Mouse (Mus musculus) central nervous system, embryonic 14 days (tissue): ENCODE results near the gene Krtap29-1. TPM values are rescaled to one million over a fixed set of nuclear protein-coding genes. Genes with fewer than 3 reads are reported as not detected.

Experiments used
- polyA plus RNA-seq: library from polyadenylated mRNA; depleted of rRNA; stranded (reverse); fragments of >200 nt; gene quantifications from 2 replicates; pipeline ENCODE4 v1.2.3, GENCODE M21; 2012; rRNA removed

Krtap29-1 gene
- polyA plus RNA-seq, result not detected in 2 replicates

GRCm38 (mm10) chr11:99978953-99979352 is at the start of gene Krtap29-1:
Krtap29-1 (minus strand) TSS chr11:99979053.

GRCm38 (mm10) chr11:100016112-100016511 is 37.3 kb upstream of the Krtap29-1 start, which contains the start of gene Krt33a:
Krt33a (minus strand) TSS chr11:100016212.

GRCm38 (mm10) chr11:99993620-99994383 is 14.9 kb upstream of the Krtap29-1 start, which contains the start of gene Krtap17-1:
Krtap17-1 (minus strand) TSS chr11:99993994.

DNA sequence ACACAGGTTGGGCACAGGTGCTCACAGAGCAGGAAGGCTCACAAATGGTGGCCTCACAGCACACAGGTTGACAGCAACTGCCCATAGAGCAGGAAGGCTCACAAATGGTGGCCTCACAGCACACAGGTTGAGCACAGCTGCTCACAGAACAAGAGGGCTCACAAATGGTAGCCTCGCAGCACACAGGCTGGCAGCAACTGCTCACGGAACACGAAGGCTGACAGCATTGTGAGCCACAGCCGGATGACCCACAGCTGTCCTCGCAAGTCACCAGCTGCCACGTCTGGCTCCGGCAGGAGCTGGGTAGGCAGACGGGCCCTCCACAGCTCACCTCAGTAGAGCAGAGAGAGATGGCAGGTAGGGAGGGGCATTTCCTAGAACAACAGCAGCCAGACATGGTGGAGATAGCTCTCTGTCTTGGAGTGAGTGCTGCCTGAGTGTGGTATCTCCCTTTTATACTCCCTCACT is 7.4 kb upstream of the Krtap29-1 start, which contains the start of gene Krtap16-1:
Gene Krtap16-1 (minus strand): TSS at position 418 of the 468 bp plus-strand sequence.

GRCm38 (mm10) chr11:99948175-99948574 is 30.7 kb downstream of the Krtap29-1 start, which contains the start of gene Krtap9-5:
Krtap9-5 (plus strand) TSS chr11:99948475.

DNA sequence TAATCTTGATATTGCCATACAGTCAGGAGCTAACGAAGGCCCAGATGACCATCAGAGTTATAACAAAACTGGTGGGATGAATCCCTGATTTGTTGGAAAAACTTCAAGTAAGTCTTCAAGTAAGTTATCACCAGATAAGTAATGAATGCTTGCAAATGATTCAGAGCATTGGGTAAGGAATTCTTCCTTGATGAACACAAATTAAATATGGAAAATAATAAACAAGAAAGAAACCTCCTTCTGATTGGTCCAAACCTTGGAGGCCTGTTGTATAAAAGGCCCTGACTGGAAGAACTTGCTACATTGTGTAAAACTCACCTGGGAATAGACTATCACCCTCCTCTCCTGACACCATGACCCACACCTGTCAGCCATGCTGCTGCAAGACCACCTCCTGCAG is 42.9 kb downstream of the Krtap29-1 start, which contains the start of gene Krtap31-2:
Gene Krtap31-2 (plus strand): TSS at position 301 of the 400 bp plus-strand sequence.

Other genes starting within 250 kb of the Krtap29-1 start
- gene Gm14180, start 244.8 kb downstream of the Krtap29-1 start, polyA plus RNA-seq, result not detected in 2 replicates
- gene Gm11595, start 206.1 kb downstream of the Krtap29-1 start, polyA plus RNA-seq, result not detected in 2 replicates
- gene Krtap4-8, start 198.3 kb downstream of the Krtap29-1 start, polyA plus RNA-seq, result not detected in 2 replicates
- gene Krtap4-9, start 193.9 kb downstream of the Krtap29-1 start, polyA plus RNA-seq, result not detected in 2 replicates
- gene Gm11596, start 185.6 kb downstream of the Krtap29-1 start, polyA plus RNA-seq, result not detected in 2 replicates
- gene Gm11569, start 180.1 kb downstream of the Krtap29-1 start, polyA plus RNA-seq, result not detected in 2 replicates
- gene Gm11554, start 174.6 kb downstream of the Krtap29-1 start, polyA plus RNA-seq, result not detected in 2 replicates
- not detected in 2 replicates for gene Krtap4-13, start 169.2 kb downstream of the Krtap29-1 start, polyA plus RNA-seq
- not detected in 2 replicates for gene Gm11564, start 163.4 kb downstream of the Krtap29-1 start, polyA plus RNA-seq
- not detected in 2 replicates for gene 2300003K06Rik, start 141.0 kb downstream of the Krtap29-1 start, polyA plus RNA-seq
- gene Krtap4-16, start 127.4 kb downstream of the Krtap29-1 start, polyA plus RNA-seq, result not detected in 2 replicates
- not detected in 2 replicates for gene Gm11568, start 121.1 kb downstream of the Krtap29-1 start, polyA plus RNA-seq
- not detected in 2 replicates for gene Gm11559, start 114.6 kb downstream of the Krtap29-1 start, polyA plus RNA-seq
- gene Krtap9-1, start 105.7 kb downstream of the Krtap29-1 start, polyA plus RNA-seq, result not detected in 2 replicates
- not detected in 2 replicates for gene Gm11567, start 99.9 kb downstream of the Krtap29-1 start, polyA plus RNA-seq
- gene Krtap31-1, start 71.1 kb downstream of the Krtap29-1 start, polyA plus RNA-seq, result not detected in 2 replicates
- gene Gm11565, start 64.3 kb downstream of the Krtap29-1 start, polyA plus RNA-seq, result not detected in 2 replicates
- gene Krtap31-2, start 42.8 kb downstream of the Krtap29-1 start, polyA plus RNA-seq, result not detected in 2 replicates
- gene Krtap9-5, start 30.6 kb downstream of the Krtap29-1 start, polyA plus RNA-seq, result not detected in 2 replicates
- gene Krtap16-1, start 7.5 kb upstream of the Krtap29-1 start, polyA plus RNA-seq, result not detected in 2 replicates
- gene Krtap17-1, start 14.9 kb upstream of the Krtap29-1 start, polyA plus RNA-seq, result 0.29 and 0.34 TPM in 2 replicates
- gene Krt33a, start 37.2 kb upstream of the Krtap29-1 start, polyA plus RNA-seq, result not detected in 2 replicates
- gene Krt33b, start 50.8 kb upstream of the Krtap29-1 start, polyA plus RNA-seq, result 0.16 TPM in 1 of 2 replicates, not detected in the other
- not detected in 2 replicates for gene Krt34, start 62.5 kb upstream of the Krtap29-1 start, polyA plus RNA-seq
- gene Krt31, start 71.5 kb upstream of the Krtap29-1 start, polyA plus RNA-seq, result not detected in 2 replicates
- gene Krt32, start 109.2 kb upstream of the Krtap29-1 start, polyA plus RNA-seq, result not detected in 2 replicates
- gene Krt35, start 117.2 kb upstream of the Krtap29-1 start, polyA plus RNA-seq, result not detected in 2 replicates
- not detected in 2 replicates for gene Krt36, start 126.6 kb upstream of the Krtap29-1 start, polyA plus RNA-seq
- gene Krt13, start 142.5 kb upstream of the Krtap29-1 start, polyA plus RNA-seq, result 0.11 TPM in 1 of 2 replicates, not detected in the other
- 2.6 and 33.5 TPM in 2 replicates for gene Krt15, start 156.9 kb upstream of the Krtap29-1 start, polyA plus RNA-seq
- 1.3 and 12.8 TPM in 2 replicates for gene Krt19, start 169.6 kb upstream of the Krtap29-1 start, polyA plus RNA-seq
- gene Krt9, start 214.2 kb upstream of the Krtap29-1 start, polyA plus RNA-seq, result 0.06 and 0.10 TPM in 2 replicates
- gene Krt14, start 228.5 kb upstream of the Krtap29-1 start, polyA plus RNA-seq, result 4.5 and 41.4 TPM in 2 replicates